ENCODE assay signal across 10 mouse cellular contexts in the genomic region with DNA sequence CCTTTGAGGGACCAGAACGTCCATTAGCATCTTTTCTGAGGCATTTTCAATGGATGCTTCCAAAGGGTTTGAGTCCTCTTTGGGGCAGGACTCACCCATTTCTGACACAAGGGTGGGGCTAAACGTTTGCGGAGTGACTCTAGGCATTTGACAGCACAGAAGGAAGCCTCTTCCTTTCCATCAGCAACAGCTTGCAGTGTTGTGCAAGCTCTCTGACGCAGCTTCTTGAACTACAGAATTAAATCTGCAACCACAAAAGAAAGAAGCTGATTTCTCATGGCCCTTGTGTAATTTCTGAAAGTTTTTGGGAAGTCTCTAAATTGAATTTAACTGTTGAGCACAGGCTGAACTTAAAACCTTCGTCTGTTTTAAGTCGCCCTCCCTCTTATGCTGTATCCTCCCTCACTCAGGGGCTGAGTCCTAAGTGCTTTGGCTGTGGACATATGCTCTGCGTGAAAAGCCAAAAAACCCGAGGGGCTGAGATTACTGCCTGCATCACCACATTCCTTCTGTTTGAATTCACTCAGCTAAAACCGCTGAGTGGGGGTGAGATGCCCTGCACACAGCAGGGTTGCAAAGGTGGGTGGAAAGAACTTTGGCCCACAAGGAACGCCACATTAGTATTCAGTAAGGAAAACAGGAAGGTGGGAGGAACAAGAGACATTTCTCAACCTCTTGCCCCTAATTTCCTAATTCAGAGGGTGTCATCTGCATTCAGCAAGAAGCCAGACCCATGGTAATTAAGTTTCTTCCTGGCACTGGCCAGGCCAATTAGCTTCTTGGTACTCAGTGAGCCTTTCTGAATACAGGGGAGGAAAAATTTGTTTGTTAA.
DNase-seq lines count a peak whose midpoint lies in the region; ATAC-seq and TF ChIP-seq lines count a peak whose summit lies in the region.
"Had no signal": no experiment of that assay in that cellular context is flagged by ENCODE, and none has a peak within 500 bp of the region (broad histone marks: within the 10 kb centered on the region; RNA-seq: fewer than 3 reads in every experiment).

No protein-coding gene starts in this region.

- H3K79me2 ChIP-seq in macrophage (ENCODE audit: inconsistent target): no peaks in the 10 kb centered on the region

- no peak for TF ChIP-seq CTCF in spleen, adult 2 months (IDR thresholded peaks at IDR 0.05; ENCODE audit: extremely low read depth, insufficient read depth, insufficient read length, insufficient replicate concordance)

- WGBS in spleen, adult 2 months: 39% methylated on average over 10 of the region's 10 CpGs
- WGBS in macrophage (ENCODE audit: missing documents): 16% methylated on average over 10 of the region's 10 CpGs

- no peak for ATAC-seq in inflammation-experienced regulatory T-cells, adult 6 months

- H3K4me1 ChIP-seq in spleen, adult 2 months (ENCODE audit: control insufficient read depth, insufficient read depth, insufficient read length): no peaks in the 10 kb centered on the region

- H3K4me3 ChIP-seq in spleen, adult 2 months (ENCODE audit: extremely low read depth, insufficient read depth, insufficient read length): no peak overlapping the region
- H3K4me3 ChIP-seq in macrophage (ENCODE audit: inconsistent target): no peak overlapping the region
- H3K4me3 ChIP-seq: neural tube, embryonic 12.5 days had no signal

- no peak for TF ChIP-seq POLR2A in spleen, adult 2 months (IDR thresholded peaks at IDR 0.05; ENCODE audit: low read depth, low read length)

- no peaks in the 10 kb centered on the region for H3K27me3 ChIP-seq in spleen, adult 2 months (ENCODE audit: control insufficient read depth, insufficient read depth, low read length)
- H3K27me3 ChIP-seq: CH12.LX; neural tube, embryonic 12.5 days had no signal

- peak; percentile 45 to 60 for DNase-seq in cerebellum, postnatal 10 days
- no peak for DNase-seq in cerebellum, postnatal 4 days (ENCODE audit: low spot score in 2 of 2)
- no peak for DNase-seq in spleen, adult 2 months (ENCODE audit: low read depth in 1 of 2, low spot score in 2 of 2)
- DNase-seq in spleen, adult 12 weeks (ENCODE audit: low spot score): no peak
- peak; percentile 20 for DNase-seq in kidney, adult 18-20 months
- no peak for DNase-seq in natural killer cell, adult 2 months (ENCODE audit: low spot score in 2 of 2)

- no peaks in the 10 kb centered on the region for H3K36me3 ChIP-seq in spleen, adult 2 months (ENCODE audit: control insufficient read depth, insufficient read depth, low read length)
- no peaks in the 10 kb centered on the region for H3K36me3 ChIP-seq in macrophage (ENCODE audit: inconsistent target)
- H3K36me3 ChIP-seq: neural tube, embryonic 12.5 days had no signal

- H3K27ac ChIP-seq in spleen, adult 2 months (ENCODE audit: insufficient read depth, low read length): peak overlapping the region; percentile 55; the same call in 1 of the 2 replicates
- peak overlapping the region; percentile 77 for H3K27ac ChIP-seq in macrophage
- H3K27ac ChIP-seq: neural tube, embryonic 12.5 days had no signal

Comparison
In these comparisons a context has a peak if more than half of its experiments do, and no peak if none do; other contexts are left out.
1. DNase-seq: peak in cerebellum, postnatal 10 days (2 of 2) and kidney, adult 18-20 months (single experiment); none in cerebellum, postnatal 4 days (0 of 2), spleen, adult 2 months (0 of 2), spleen, adult 12 weeks (single experiment) and natural killer cell, adult 2 months (0 of 2).